Mouse (Mus musculus) testis, adult 2 months (tissue): ENCODE results near the gene Rabif. TPM values are rescaled to one million over a fixed set of nuclear protein-coding genes. Genes with fewer than 3 reads are reported as not detected.
A peak's percentile ranks its signal among the peaks of the same experiment; 100 is the strongest.

Experiments
- H3K27ac ChIP-seq: fragments of 200-500 bp; 2 replicates; pipeline ENCODE4 v1.5.1; 2012; ENCODE audit warnings: low read depth, low read length; ENCODE audit not compliant: control insufficient read depth, insufficient read depth
- H3K27me3 ChIP-seq: fragments of 200-500 bp; 2 replicates; pipeline ENCODE4 v1.6.1; 2012; ENCODE audit warnings: mild to moderate bottlenecking, low read length, moderate library complexity; ENCODE audit not compliant: control insufficient read depth, insufficient read depth
- H3K36me3 ChIP-seq: fragments of 200-500 bp; 2 replicates; pipeline ENCODE4 v1.6.1; 2012; ENCODE audit warnings: mild to moderate bottlenecking, low read length; ENCODE audit not compliant: control insufficient read depth, insufficient read depth
- H3K4me1 ChIP-seq: fragments of 200-500 bp; 2 replicates; pipeline ENCODE4 v1.6.1; 2012; ENCODE audit warnings: low read length; ENCODE audit not compliant: control insufficient read depth, insufficient read depth
- H3K4me3 ChIP-seq: fragments of 200-500 bp; 2 replicates; pipeline ENCODE4 v1.5.1; 2012; ENCODE audit warnings: low read depth, mild to moderate bottlenecking, low read length, moderate library complexity, mixed read lengths; ENCODE audit not compliant: control insufficient read depth
- CTCF ChIP-seq: fragments of 200-500 bp; IDR thresholded peaks from 2 replicates; pipeline ENCODE4 v1.5.1; 2012; ENCODE audit warnings: low read depth, mild to moderate bottlenecking, inconsistent platforms, low read length, moderate library complexity; ENCODE audit not compliant: control insufficient read depth, insufficient read depth, insufficient replicate concordance
- POLR2A ChIP-seq: fragments of 200-500 bp; IDR thresholded peaks from 2 replicates; pipeline ENCODE4 v1.6.1; 2012; ENCODE audit warnings: low read depth, mild to moderate bottlenecking, inconsistent platforms, low read length, moderate library complexity; ENCODE audit not compliant: control insufficient read depth
- polyA plus RNA-seq: library from polyadenylated mRNA; depleted of rRNA; stranded (reverse); fragments of >200 nt; gene quantifications from 2 replicates; pipeline ENCODE4 v1.2.3, GENCODE M21; 2012; rRNA removed

Rabif gene
- polyA plus RNA-seq, 1 experiment, result 14.4 TPM

- Histone ChIP-seq H3K36me3 (no peaks in the 10 kb centered on the region), H3K27me3 (no peaks in the 10 kb centered on the region), H3K27ac (peak overlapping the region; percentile 95), H3K4me1 (peaks cover 19% of the 10 kb centered on the region), H3K4me3 (peak overlapping the region; percentile 95)
- TF ChIP-seq CTCF, result no peak
- 0 out of 2 replicates have a peak, but pooled peaks have one; percentile 10 for TF ChIP-seq POLR2A
These were observed 60.9 kb downstream of the Rabif start for GRCm38 (mm10) chr1:134555240-134555870.

- H3K36me3 ChIP-seq, result no peaks in the 10 kb centered on the region
- no peaks in the 10 kb centered on the region for H3K27me3 ChIP-seq
- peak overlapping the region; percentile 95 for H3K4me3 ChIP-seq
- H3K4me1 ChIP-seq, result peaks cover 19% of the 10 kb centered on the region
- H3K27ac ChIP-seq, result peak overlapping the region; percentile 95
- TF ChIP-seq CTCF (no peak; the same call in 1 of the 2 replicates), POLR2A (no peak; the same call in 1 of the 2 replicates)
These were observed 61.6 kb downstream of the Rabif start for GRCm38 (mm10) chr1:134555871-134556670.

GRCm38 (mm10) chr1:134556671-134557218 is 62.3 kb downstream of the Rabif start:
- no peaks in the 10 kb centered on the region for H3K27me3 ChIP-seq
- H3K27ac ChIP-seq, result peak overlapping the region; percentile 95
- no peaks in the 10 kb centered on the region for H3K36me3 ChIP-seq
- peak; percentile 72 for TF ChIP-seq POLR2A
- no peak for TF ChIP-seq CTCF
- H3K4me1 ChIP-seq, result peaks cover 19% of the 10 kb centered on the region
- H3K4me3 ChIP-seq, result peak overlapping the region; percentile 95

Other genes starting within 250 kb of the Rabif start
- 0.11 TPM in 1 of 2 replicates, not detected in the other for gene Myog, start 204.7 kb upstream of the Rabif start, polyA plus RNA-seq
- 5.1 and 5.7 TPM in 2 replicates for gene Ppfia4, start 161.7 kb upstream of the Rabif start, polyA plus RNA-seq
- gene Tmem183a, start 132.7 kb upstream of the Rabif start, polyA plus RNA-seq, result 116 and 127 TPM in 2 replicates
- 48.3 and 57.0 TPM in 2 replicates for gene 4933406M09Rik, start 108.7 kb upstream of the Rabif start, polyA plus RNA-seq
- gene Cyb5r1, start 89.1 kb upstream of the Rabif start, polyA plus RNA-seq, result 30.4 and 40.5 TPM in 2 replicates
- 79.6 and 87.4 TPM in 2 replicates for gene Adipor1, start 79.3 kb upstream of the Rabif start, polyA plus RNA-seq
- gene Klhl12, start 39.1 kb upstream of the Rabif start, polyA plus RNA-seq, result 28.9 and 30.3 TPM in 2 replicates
- gene Mgat4e, start 55.0 kb downstream of the Rabif start, polyA plus RNA-seq, result 87.2 and 108 TPM in 2 replicates
- gene Kdm5b, start 65.5 kb downstream of the Rabif start, polyA plus RNA-seq, result 42.2 and 43.6 TPM in 2 replicates
- gene Syt2, start 152.0 kb downstream of the Rabif start, polyA plus RNA-seq, result 0.14 and 0.22 TPM in 2 replicates